Mouse (Mus musculus) stomach, postnatal 0 days (tissue): ENCODE measurements around the gene Nppa. TPM values are rescaled to one million over a fixed set of nuclear protein-coding genes. Genes with fewer than 3 reads are reported as not detected.
A peak's percentile ranks its signal among the peaks of the same experiment; 100 is the strongest.

ENCODE experiments used
- ATAC-seq: fragments of 200-750 bp; cut with Nextera tagmentation; 2 replicates; pipeline ENCODE4 v1.8.0; 2017; ENCODE audit not compliant: low FRiP score, low TSS enrichment
- DNase-seq: peaks from one replicate; pipeline ENCODE4 v3.0.0-alpha.2; 2016; ENCODE audit warnings: low spot score
- H3K27ac ChIP-seq: fragments of 300-500 bp; sonication (generic); replicated peaks from 2 replicates; pipeline ENCODE4 v1.5.1; 2014; ENCODE audit warnings: mild to moderate bottlenecking, control low read depth
- H3K27me3 ChIP-seq: fragments of 300-500 bp; sonication (generic); 2 replicates; pipeline ENCODE4 v1.6.1; 2014; ENCODE audit warnings: low read length; ENCODE audit not compliant: control insufficient read depth, insufficient read depth
- H3K36me3 ChIP-seq: fragments of 300-500 bp; sonication (generic); 2 replicates; pipeline ENCODE4 v1.6.1; 2014; ENCODE audit warnings: low read length, mixed read lengths; ENCODE audit not compliant: control insufficient read depth, insufficient read depth
- H3K4me1 ChIP-seq: fragments of 300-500 bp; sonication (generic); replicated peaks from 2 replicates; pipeline ENCODE4 v1.6.1; 2014; ENCODE audit warnings: antibody characterized with exemption; ENCODE audit not compliant: control insufficient read depth, insufficient read depth
- H3K4me2 ChIP-seq: fragments of 300-500 bp; sonication (generic); replicated peaks from 2 replicates; pipeline ENCODE4 v1.6.1; 2014; ENCODE audit warnings: low read depth, mild to moderate bottlenecking, control low read depth, moderate library complexity
- H3K4me3 ChIP-seq: fragments of 300-500 bp; sonication (generic); 2 replicates; pipeline ENCODE4 v1.5.1; 2014; ENCODE audit warnings: low read depth, low read length, control low read depth
- H3K9ac ChIP-seq: fragments of 300-500 bp; sonication (generic); 2 replicates; pipeline ENCODE4 v1.6.1; 2014; ENCODE audit warnings: mild to moderate bottlenecking, low read length, control low read depth, mixed read lengths
- H3K9me3 ChIP-seq: fragments of 300-500 bp; sonication (generic); 2 replicates; pipeline ENCODE4 v1.6.1; 2016; ENCODE audit warnings: low read length; ENCODE audit not compliant: control insufficient read depth
- CTCF ChIP-seq: IDR thresholded peaks from 2 replicates; pipeline ENCODE4 v1.5.1; 2016; ENCODE audit warnings: antibody characterized with exemption, low read depth, mild to moderate bottlenecking, moderate library complexity
- EP300 ChIP-seq: optimal IDR thresholded peaks from 2 replicates; pipeline ENCODE3; 2016; ENCODE audit warnings: antibody characterized with exemption
- WGBS: fragments of 180-500 bp; shearing (Covaris S2); extraction: QIAGEN DNeasy Blood & Tissue Kit; methylation state at CpG from one replicate; pipeline ENCODE4 v1.1.7; 2014; 5-methylcytosine and 5-hydroxymethylcytosine counted together
- polyA plus RNA-seq: library from polyadenylated mRNA; unstranded; fragments of >200 nt; fragmentation: Nextera tagmentation; extraction: Ambion mirVana; gene quantifications from 2 replicates; pipeline ENCODE4 v1.2.1, GENCODE M21; 2015

Gene Nppa
- polyA plus RNA-seq, 1 experiment from 2014 or later, result 0.74 TPM

- Histone ChIP-seq H3K9ac (no peak overlapping the region), H3K36me3 (no peaks in the 10 kb centered on the region), H3K4me3 (no peak overlapping the region), H3K27me3 (no peaks in the 10 kb centered on the region), H3K9me3 (no peaks in the 10 kb centered on the region; the same call in 1 of the 2 replicates), H3K4me1 (no peaks in the 10 kb centered on the region), H3K4me2 (no peak overlapping the region), H3K27ac (no peak overlapping the region)
- no peak for TF ChIP-seq EP300
- no peak for TF ChIP-seq CTCF
- ATAC-seq (no peak), DNase-seq (no peak)
- WGBS, result 58% methylated on average over 7 of the region's 7 CpGs
Measured at GRCm38 (mm10) chr4:147979441-147979860, 21.1 kb upstream of the Nppa start.

DNA sequence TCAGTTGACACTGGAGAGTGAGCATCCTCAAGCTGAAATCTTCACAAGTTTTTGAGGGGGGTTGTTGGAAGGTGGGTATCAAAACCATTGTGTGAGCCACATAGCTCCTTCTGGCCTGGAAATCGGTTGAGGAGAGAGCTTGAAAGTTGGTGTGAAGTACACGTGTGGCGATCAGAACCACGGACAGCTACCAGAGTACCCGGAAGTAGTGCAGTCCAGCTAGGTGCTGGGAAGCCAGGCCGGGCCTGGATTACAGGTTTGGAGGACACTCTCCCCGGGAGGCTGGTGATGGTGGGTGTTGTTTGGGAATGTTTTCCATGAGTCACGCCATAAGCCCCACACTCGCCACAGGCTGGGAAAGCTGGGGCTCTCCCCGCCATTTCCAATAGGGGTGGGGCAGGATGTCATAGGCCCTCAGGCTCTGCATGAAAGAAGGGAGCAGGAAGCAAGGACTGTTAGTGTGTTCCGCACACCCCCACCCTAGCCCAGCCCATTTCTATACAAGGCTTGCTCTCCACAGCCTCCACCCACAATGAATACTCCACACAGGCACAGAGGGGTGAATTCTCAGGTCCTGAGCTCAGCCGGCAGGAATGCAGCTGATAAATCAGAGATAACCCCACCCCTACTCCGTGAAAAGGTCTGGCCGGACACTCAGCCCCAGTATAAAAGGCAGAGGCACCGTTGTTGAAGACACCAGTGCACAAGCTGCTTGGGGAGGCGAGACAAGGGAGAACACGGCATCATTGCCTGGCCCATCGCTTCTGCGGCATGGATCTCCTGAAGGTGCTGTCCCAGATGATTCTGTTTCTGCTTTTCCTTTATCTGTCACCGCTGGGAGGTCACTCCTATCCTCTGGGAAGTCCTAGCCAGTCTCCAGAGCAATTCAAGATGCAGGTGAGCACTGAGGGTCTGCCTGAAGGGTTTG, 15.1 kb upstream of the Nppa start, which contains the start of gene Nppb:
Gene Nppb, plus strand, starts transcription at position 584 of the 928 bp plus-strand sequence.
- DNase-seq (peak; percentile 76), ATAC-seq (peak; percentile 68)
- H3K9me3 ChIP-seq, result no peaks in the 10 kb centered on the region
- no peak within 1 kb of the TSS for H3K4me2 ChIP-seq
- 25% methylated on average over 20 of the region's 20 CpGs for WGBS
- no peak within 1 kb of the TSS for H3K9ac ChIP-seq
- no peak within 1 kb of the TSS for H3K4me3 ChIP-seq
- TF ChIP-seq EP300 (no peak), CTCF (no peak)
- H3K4me1 ChIP-seq, result no peaks in the 10 kb centered on the region
- H3K27me3 ChIP-seq, result no peaks in the 10 kb centered on the region
- H3K36me3 ChIP-seq, result no peaks in the 10 kb centered on the region
- no peak within 1 kb of the TSS for H3K27ac ChIP-seq

DNA sequence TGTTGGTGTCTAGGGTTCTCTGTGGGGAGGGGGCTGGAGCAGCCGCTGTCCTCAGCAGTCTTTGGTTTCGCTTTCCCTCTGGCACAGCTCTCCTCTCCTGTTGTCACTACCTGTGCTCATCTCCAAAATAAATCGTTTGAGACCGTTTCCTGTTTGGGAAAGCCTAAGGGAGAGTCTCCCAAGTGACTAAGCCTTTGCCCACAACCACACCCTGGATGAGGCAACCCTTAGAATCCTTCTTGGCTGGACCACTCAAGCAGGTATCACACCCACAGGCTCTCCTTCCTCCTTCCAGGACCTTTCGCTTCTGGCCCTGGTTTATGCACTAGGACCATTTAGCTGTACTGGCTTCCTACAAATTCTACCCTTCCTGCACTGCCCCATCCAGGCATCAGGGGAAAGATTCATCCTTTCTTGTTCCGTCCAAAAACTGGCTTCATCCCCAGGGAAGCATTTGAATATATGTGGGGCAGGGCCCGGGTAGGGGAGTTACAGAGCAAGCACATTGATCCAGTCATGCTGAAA, 6.9 kb upstream of the Nppa start:
- no peak overlapping the region for H3K4me3 ChIP-seq
- WGBS, result 55% methylated on average over 7 of the region's 7 CpGs
- H3K27ac ChIP-seq, result no peak overlapping the region
- no peak for TF ChIP-seq CTCF
- no peak for TF ChIP-seq EP300
- no peaks in the 10 kb centered on the region for H3K4me1 ChIP-seq
- no peaks in the 10 kb centered on the region for H3K9me3 ChIP-seq
- ATAC-seq (no peak), DNase-seq (no peak)
- H3K27me3 ChIP-seq, result no peaks in the 10 kb centered on the region
- no peak overlapping the region for H3K9ac ChIP-seq
- no peak overlapping the region for H3K4me2 ChIP-seq
- no peaks in the 10 kb centered on the region for H3K36me3 ChIP-seq

GRCm38 (mm10) chr4:147995311-147995710, 5.2 kb upstream of the Nppa start:
- WGBS, result 69% methylated on average over 3 of the region's 3 CpGs
- Histone ChIP-seq H3K27ac (no peak overlapping the region), H3K4me3 (no peak overlapping the region), H3K4me1 (no peaks in the 10 kb centered on the region), H3K27me3 (no peaks in the 10 kb centered on the region), H3K4me2 (no peak overlapping the region), H3K9me3 (no peaks in the 10 kb centered on the region), H3K36me3 (no peaks in the 10 kb centered on the region), H3K9ac (no peak overlapping the region)
- no peak for DNase-seq
- ATAC-seq, result no peak
- TF ChIP-seq EP300, result no peak
- no peak for TF ChIP-seq CTCF

DNA sequence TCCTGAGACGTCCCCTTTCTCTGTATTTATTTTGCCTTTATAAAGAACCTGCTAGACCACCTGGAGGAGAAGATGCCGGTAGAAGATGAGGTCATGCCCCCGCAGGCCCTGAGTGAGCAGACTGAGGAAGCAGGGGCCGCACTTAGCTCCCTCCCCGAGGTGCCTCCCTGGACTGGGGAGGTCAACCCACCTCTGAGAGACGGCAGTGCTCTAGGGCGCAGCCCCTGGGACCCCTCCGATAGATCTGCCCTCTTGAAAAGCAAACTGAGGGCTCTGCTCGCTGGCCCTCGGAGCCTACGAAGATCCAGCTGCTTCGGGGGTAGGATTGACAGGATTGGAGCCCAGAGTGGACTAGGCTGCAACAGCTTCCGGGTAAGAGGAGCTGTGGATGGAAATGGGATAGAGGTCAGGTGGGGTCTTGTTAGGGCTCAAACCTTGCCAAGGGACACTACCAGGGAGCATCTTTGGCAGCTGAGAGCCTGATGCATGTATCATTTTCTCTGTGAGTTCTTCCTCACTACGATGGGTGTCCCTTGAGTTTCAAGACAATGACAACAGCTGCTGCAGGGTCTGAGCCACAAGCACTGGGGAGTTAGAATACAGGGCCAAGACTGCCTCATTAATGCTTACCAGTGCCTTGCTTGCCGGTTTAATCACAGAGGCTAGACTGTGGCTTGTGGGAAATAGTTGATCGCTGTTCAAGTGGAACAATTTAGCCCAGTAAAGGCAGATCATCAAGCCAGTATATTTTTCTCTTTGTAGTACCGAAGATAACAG, 679 bp downstream of the Nppa start:
- no peak overlapping the region for H3K27ac ChIP-seq
- H3K4me2 ChIP-seq, result no peak overlapping the region
- H3K9ac ChIP-seq, result no peak overlapping the region
- no peak for ATAC-seq
- H3K27me3 ChIP-seq, result no peaks in the 10 kb centered on the region
- H3K36me3 ChIP-seq, result no peaks in the 10 kb centered on the region
- no peak for DNase-seq
- no peak overlapping the region for H3K4me3 ChIP-seq
- TF ChIP-seq CTCF, result no peak
- no peak for TF ChIP-seq EP300
- WGBS, result 81% methylated on average over 17 of the region's 17 CpGs
- no peaks in the 10 kb centered on the region for H3K4me1 ChIP-seq
- no peaks in the 10 kb centered on the region for H3K9me3 ChIP-seq
